Mouse (Mus musculus): ENCODE measurements around the gene Ccdc57. TPM values are rescaled to one million over a fixed set of nuclear protein-coding genes. Genes with fewer than 3 reads are reported as not detected.
"Not testable (repeated sequence)": the region's sequence is repeated elsewhere in the genome, so short reads cannot be mapped to it uniquely, and the experiment has no call there.

Ccdc57 gene
- polyA plus RNA-seq, 1 experiment, result 2.0 TPM

- no peak overlapping the region for H3K4me3 ChIP-seq (replicated peaks)
- TF ChIP-seq GATA1 (IDR thresholded peaks at IDR 0.05; ENCODE audit: borderline replicate concordance, low read length) (no peak), FLI1 (IDR thresholded peaks at IDR 0.05; ENCODE audit: low read length) (no peak)
- peaks cover 20% of the 10 kb centered on the region for H3K36me3 ChIP-seq (replicated peaks; ENCODE audit: low read length)
- H3K4me1 ChIP-seq, result peaks cover 38% of the 10 kb centered on the region
- H3K27me3 ChIP-seq (replicated peaks), result peaks cover 4% of the 10 kb centered on the region
- no peaks in the 10 kb centered on the region for H3K9me3 ChIP-seq
Observed at GRCm38 (mm10) chr11:120853788-120854187, 78.9 kb downstream of the Ccdc57 start.

- peak overlapping the region; percentile 7 for H3K4me3 ChIP-seq (replicated peaks)
- TF ChIP-seq GATA1 (IDR thresholded peaks at IDR 0.05; ENCODE audit: borderline replicate concordance, low read length) (no peak), FLI1 (IDR thresholded peaks at IDR 0.05; ENCODE audit: low read length) (no peak)
- H3K36me3 ChIP-seq (replicated peaks; ENCODE audit: low read length), result peaks cover 14% of the 10 kb centered on the region
- H3K4me1 ChIP-seq, result peaks cover 38% of the 10 kb centered on the region
- H3K27me3 ChIP-seq (replicated peaks), result peaks cover 4% of the 10 kb centered on the region
- H3K9me3 ChIP-seq, result no peaks in the 10 kb centered on the region
Observed at GRCm38 (mm10) chr11:120853158-120853557, 79.5 kb downstream of the Ccdc57 start.

- Histone ChIP-seq H3K27me3 (replicated peaks) (peaks cover 2% of the 10 kb centered on the region), H3K4me1 (peaks cover 38% of the 10 kb centered on the region), H3K9me3 (no peaks in the 10 kb centered on the region), H3K4me3 (replicated peaks) (no peak overlapping the region), H3K36me3 (replicated peaks; ENCODE audit: low read length) (peaks cover 8% of the 10 kb centered on the region)
- TF ChIP-seq GATA1 (IDR thresholded peaks at IDR 0.05; ENCODE audit: borderline replicate concordance, low read length) (no peak), FLI1 (IDR thresholded peaks at IDR 0.05; ENCODE audit: low read length) (no peak)
Observed at GRCm38 (mm10) chr11:120852083-120852935, 80.4 kb downstream of the Ccdc57 start.

- peaks cover 2% of the 10 kb centered on the region for H3K27me3 ChIP-seq (replicated peaks)
- no peak for TF ChIP-seq GATA1 (IDR thresholded peaks at IDR 0.05; ENCODE audit: borderline replicate concordance, low read length)
- TF ChIP-seq FLI1 (IDR thresholded peaks at IDR 0.05; ENCODE audit: low read length), result no peak
- no peak overlapping the region for H3K4me3 ChIP-seq (replicated peaks)
- peaks cover 38% of the 10 kb centered on the region for H3K4me1 ChIP-seq
- no peaks in the 10 kb centered on the region for H3K9me3 ChIP-seq
- peaks cover 5% of the 10 kb centered on the region for H3K36me3 ChIP-seq (replicated peaks; ENCODE audit: low read length)
Observed at GRCm38 (mm10) chr11:120851582-120851981, 81.1 kb downstream of the Ccdc57 start.

GRCm38 (mm10) chr11:120851132-120851531, 81.5 kb downstream of the Ccdc57 start:
- H3K4me1 ChIP-seq, result peaks cover 38% of the 10 kb centered on the region
- no peaks in the 10 kb centered on the region for H3K9me3 ChIP-seq
- peaks cover 2% of the 10 kb centered on the region for H3K36me3 ChIP-seq (replicated peaks; ENCODE audit: low read length)
- peaks cover 2% of the 10 kb centered on the region for H3K27me3 ChIP-seq (replicated peaks)
- TF ChIP-seq GATA1 (IDR thresholded peaks at IDR 0.05; ENCODE audit: borderline replicate concordance, low read length) (no peak), FLI1 (IDR thresholded peaks at IDR 0.05; ENCODE audit: low read length) (no peak)
- H3K4me3 ChIP-seq (replicated peaks), result no peak overlapping the region

GRCm38 (mm10) chr11:120850331-120851030, 82.2 kb downstream of the Ccdc57 start:
- Histone ChIP-seq H3K27me3 (replicated peaks) (peaks cover 2% of the 10 kb centered on the region), H3K4me1 (peaks cover 38% of the 10 kb centered on the region), H3K36me3 (replicated peaks; ENCODE audit: low read length) (no peaks in the 10 kb centered on the region), H3K9me3 (no peaks in the 10 kb centered on the region), H3K4me3 (replicated peaks) (peak overlapping the region; percentile 38)
- TF ChIP-seq GATA1 (IDR thresholded peaks at IDR 0.05; ENCODE audit: borderline replicate concordance, low read length), result no peak
- no peak for TF ChIP-seq FLI1 (IDR thresholded peaks at IDR 0.05; ENCODE audit: low read length)

- TF ChIP-seq GATA1 (IDR thresholded peaks at IDR 0.05; ENCODE audit: borderline replicate concordance, low read length), result no peak
- no peak for TF ChIP-seq FLI1 (IDR thresholded peaks at IDR 0.05; ENCODE audit: low read length)
Observed at GRCm38 (mm10) chr11:120846725-120847475, 85.8 kb downstream of the Ccdc57 start.

GRCm38 (mm10) chr11:120844329-120844728, 88.3 kb downstream of the Ccdc57 start:
- no peak for TF ChIP-seq FLI1 (IDR thresholded peaks at IDR 0.05; ENCODE audit: low read length)
- no peak for TF ChIP-seq GATA1 (IDR thresholded peaks at IDR 0.05; ENCODE audit: borderline replicate concordance, low read length)
- Histone ChIP-seq H3K4me3 (replicated peaks) (no peak overlapping the region), H3K36me3 (replicated peaks; ENCODE audit: low read length) (no peaks in the 10 kb centered on the region), H3K27me3 (replicated peaks) (peaks cover 5% of the 10 kb centered on the region), H3K4me1 (no peaks in the 10 kb centered on the region), H3K9me3 (no peaks in the 10 kb centered on the region)

More at GRCm38 (mm10) chr11:120846725-120847475, 85.8 kb downstream of the Ccdc57 start:
- Histone ChIP-seq H3K4me1 (peaks cover 16% of the 10 kb centered on the region), H3K9me3 (no peaks in the 10 kb centered on the region), H3K4me3 (replicated peaks) (no peak overlapping the region), H3K36me3 (replicated peaks; ENCODE audit: low read length) (no peaks in the 10 kb centered on the region), H3K27me3 (replicated peaks) (peaks cover 2% of the 10 kb centered on the region)

GRCm38 (mm10) chr11:120833555-120834280, 99.0 kb downstream of the Ccdc57 start:
- H3K4me3 ChIP-seq (replicated peaks), result no peak overlapping the region
- TF ChIP-seq FLI1 (IDR thresholded peaks at IDR 0.05; ENCODE audit: low read length) (no peak), GATA1 (IDR thresholded peaks at IDR 0.05; ENCODE audit: borderline replicate concordance, low read length) (no peak)
- H3K36me3 ChIP-seq (replicated peaks; ENCODE audit: low read length), result peaks cover 8% of the 10 kb centered on the region
- H3K9me3 ChIP-seq, result no peaks in the 10 kb centered on the region
- H3K4me1 ChIP-seq, result peaks cover 18% of the 10 kb centered on the region
- peaks cover 12% of the 10 kb centered on the region for H3K27me3 ChIP-seq (replicated peaks)

- not testable (repeated sequence) for H3K4me3 ChIP-seq (replicated peaks); H3K36me3 ChIP-seq (replicated peaks; ENCODE audit: low read length); H3K9me3 ChIP-seq
- peaks cover 12% of the 10 kb centered on the region for H3K27me3 ChIP-seq (replicated peaks)
- H3K4me1 ChIP-seq, result peaks cover 26% of the 10 kb centered on the region
Observed at GRCm38 (mm10) chr11:120832962-120833361, 99.7 kb downstream of the Ccdc57 start.
